Mouse (Mus musculus) T-helper 1 cell (primary cell): ENCODE measurements around the gene Lrmda.
"Not testable (repeated sequence)": the region's sequence is repeated elsewhere in the genome, so short reads cannot be mapped to it uniquely, and the experiment has no call there.

Experiments used
- in situ Hi-C: fragments of 300-600 bp; cut with MboI, MseI; formaldehyde crosslinking; loops from one replicate; pipeline ENCODE4 v1.15.1; 2025; ENCODE audit warnings: high pct_unique_total_duplicates

Lrmda gene

DNA sequence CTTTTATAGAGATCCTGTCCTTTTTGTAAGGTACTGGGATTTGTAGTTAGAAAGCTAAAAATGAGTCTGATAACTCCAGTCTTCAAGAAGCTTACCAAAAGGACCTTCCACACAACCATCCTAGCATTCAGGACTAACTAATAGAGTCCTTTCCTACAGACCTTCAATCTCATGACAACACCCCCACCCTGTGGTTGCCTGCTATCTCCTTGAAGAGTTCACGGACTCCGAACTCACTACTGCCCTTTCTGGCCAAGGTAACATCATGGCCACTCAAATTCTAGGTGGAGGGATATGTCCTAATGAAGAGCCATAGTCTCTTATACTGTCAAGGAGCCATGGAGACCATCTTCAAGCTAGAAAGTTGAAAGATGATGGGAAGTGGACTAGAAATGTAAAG lies 762.2 kb downstream of the Lrmda start:
- in situ Hi-C loops, result no loop called here

DNA sequence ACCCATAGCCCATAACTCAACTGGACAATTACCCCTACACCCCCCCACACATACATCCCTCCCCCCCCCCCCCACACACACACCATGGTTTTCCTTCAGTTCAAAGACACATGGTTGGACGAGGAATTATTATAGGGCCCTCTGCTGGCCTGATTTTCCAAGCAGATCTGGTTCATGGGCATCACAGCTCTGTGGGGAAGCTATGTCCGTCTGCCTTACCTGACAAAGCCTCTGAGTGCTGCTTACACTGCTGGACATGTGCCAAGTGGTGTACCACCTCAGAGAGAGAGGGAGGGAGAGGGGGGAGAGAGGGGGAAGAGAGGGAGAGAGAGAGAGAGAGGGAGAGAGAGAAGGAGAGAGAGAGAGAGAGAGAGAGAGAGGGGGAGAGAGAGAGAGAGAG lies 762.9 kb downstream of the Lrmda start:
- in situ Hi-C loops, result no loop called here

DNA sequence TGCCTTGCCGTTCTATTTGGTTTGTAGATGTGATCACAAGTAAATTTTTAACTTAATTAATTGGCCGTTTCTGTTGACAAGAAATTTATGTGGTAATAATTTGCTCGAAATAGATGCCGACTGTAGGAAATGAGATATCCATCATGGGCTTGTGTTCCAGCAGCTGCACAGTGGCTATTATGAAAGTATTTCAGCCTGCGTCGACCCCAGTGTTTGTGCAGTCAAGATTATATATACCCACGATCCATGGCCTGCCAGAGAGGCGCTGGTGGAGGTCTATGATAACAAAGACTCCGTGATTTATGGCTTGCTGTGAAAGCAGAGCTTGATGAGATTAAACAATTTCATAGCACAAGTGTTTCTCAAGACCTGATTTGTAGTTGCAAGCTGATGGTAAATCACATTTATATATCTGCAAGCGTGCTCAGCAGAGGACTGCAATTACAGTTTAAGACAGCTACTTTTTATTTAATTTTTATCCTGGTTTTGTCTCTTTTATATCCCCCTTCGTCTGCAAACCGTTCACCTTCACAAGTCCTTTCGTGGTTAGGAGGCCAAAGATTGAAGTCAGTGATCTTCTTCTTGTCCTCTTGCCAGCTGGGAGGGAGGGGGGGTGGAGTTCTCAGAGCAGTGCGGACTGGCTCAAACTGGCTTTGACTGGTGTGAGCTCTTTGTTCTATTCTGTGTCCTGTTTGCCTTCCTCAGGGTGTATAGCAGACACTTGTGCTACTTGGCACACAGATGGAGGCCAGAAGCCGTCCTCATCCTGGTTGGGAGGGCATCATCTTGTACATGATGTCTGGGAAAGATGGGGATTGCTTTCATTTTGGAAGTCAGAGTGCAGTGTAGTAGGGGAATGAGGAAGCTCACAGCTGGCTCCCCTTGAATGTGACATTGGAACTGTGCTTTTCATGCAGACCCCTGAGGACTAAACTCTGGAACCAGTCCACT lies 764.0 kb downstream of the Lrmda start:
- in situ Hi-C loops, result no loop called here

DNA sequence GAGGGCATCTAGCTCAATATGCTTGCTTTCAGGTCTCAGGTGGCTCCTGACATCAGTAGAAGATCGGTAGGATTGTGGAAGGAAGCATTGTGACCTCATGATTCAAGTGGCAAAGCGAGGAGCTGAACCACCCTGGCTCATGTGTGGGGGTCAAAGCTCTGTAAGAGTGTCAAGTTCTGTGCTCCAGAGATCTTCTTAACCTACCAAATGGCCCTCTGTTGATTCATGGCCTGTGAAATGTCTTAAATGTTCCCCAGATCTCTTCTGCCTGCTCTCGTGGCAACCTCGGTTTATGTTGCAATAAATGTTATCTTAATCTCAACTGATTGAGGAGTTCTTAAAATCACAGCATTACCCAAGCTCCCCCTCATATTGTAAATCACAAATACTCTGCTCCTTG lies 780.5 kb downstream of the Lrmda start:
- in situ Hi-C loops, result no loop called here

DNA sequence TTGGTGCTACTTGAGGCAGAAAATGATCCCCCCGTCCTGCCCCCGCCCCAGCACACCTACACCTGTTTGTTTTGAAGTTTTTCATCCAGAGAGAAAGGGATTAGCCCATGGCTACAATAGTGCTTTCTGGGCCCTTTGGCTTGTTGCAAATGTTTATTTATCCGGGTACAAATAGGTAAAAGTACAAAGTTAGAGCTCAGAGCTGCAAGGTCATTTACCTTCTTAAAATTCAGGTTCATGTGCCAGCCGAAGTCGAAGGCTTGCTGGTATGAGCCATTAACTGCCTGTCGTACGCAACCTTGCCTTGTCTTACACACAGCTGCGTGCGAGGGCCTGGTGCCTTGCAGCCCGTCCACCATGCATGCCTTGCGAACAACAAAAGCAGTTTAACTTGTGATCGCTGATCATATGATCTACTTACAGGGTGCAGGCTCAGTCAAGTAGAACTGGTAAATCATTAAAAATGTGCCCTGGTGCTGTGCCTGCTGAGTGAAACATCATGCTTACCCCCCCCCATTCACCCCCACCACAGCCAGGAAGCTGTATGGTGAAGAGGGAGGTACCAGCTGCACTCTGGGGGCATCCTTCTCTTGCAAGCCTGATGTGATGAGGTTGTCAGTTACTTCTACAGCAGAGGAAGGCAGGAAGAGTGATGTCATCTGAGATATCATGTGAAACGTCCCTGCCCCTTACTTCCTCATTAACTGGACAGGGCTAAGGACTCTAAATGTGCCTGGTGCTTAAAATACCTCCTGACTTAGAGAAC lies 781.5 kb downstream of the Lrmda start:
- in situ Hi-C loops, result no loop called here

DNA sequence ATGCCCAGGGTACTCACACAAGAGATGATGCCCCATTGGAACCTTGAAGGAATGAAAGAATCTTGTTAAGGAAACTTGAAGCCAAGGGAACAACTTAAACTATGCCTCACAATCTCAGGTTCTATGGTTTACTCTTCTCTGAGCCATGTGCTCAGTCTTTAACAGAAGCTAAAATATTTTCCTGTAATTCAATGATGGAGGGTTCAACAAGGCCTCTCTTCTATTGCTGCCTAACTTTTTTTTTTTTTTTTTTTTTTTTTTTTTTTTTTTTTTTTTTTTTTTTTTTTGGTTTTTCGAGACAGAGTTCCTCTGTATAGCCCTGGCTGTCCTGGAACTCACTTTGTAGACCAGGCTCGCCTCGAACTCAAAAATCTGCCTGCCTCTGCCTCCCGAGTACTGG lies 782.2 kb downstream of the Lrmda start:
- in situ Hi-C loops, result not testable (repeated sequence)

DNA sequence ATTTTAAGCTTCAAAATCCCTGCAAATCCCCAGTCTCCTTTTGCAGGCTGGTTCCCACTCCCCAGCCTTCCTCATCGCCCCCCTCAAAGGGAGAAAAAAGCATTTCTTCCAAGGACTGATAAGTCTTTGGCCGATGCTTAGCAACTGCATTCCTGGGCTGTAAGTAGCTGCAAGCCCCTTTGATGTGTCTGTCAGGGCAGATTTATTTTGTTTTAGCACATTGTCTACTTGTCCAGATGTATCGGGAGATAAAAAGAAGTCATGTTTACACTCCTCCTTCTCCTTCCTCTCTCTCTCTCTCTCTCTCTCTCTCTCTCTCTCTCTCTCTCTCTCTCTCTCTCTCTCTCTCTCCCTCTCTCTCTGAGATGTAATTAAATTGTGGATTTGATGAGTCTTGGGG lies 787.8 kb downstream of the Lrmda start:
- in situ Hi-C loops, result no loop called here

DNA sequence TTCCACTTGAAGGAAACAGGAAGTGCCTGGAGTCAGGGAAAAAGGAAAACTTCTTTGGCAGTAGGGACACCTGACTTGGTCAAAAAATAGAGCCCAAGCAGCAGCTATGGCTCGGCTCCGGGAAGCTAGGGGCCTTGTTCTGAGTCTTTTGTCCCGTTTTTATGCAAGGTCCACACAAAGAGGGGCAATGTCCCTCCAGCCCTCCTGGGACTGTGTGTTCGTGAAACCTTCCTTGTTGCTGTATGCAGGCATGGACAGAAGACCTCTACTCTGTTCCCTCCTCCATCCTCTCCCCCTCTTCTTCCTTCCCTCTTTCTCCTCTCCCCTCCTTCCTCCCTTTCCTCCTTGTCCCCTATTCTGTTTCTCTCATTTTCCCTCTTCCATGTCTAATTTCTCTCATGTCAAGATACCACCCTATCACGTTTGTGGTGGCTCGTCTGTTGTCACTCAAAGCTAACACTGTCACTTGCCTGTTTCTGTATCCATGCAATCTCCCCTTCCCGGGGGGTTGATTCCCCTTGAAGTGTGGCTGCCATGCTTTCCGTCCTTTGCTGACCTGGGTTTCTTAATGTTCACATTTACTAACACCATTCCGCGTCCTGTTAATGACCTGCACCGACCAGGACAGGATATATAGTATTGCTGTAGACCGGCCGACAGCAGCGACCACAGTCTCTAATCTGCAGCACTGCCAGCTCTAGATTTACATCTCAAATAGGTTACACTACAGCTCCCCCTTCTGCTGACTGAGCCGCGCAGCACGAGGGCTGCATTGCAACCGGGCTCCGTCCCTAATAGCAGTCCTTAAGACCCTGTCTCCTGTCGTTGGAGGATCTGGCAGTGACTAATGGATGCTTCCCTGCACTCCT lies 788.4 kb downstream of the Lrmda start:
- in situ Hi-C loops, result no loop called here

DNA sequence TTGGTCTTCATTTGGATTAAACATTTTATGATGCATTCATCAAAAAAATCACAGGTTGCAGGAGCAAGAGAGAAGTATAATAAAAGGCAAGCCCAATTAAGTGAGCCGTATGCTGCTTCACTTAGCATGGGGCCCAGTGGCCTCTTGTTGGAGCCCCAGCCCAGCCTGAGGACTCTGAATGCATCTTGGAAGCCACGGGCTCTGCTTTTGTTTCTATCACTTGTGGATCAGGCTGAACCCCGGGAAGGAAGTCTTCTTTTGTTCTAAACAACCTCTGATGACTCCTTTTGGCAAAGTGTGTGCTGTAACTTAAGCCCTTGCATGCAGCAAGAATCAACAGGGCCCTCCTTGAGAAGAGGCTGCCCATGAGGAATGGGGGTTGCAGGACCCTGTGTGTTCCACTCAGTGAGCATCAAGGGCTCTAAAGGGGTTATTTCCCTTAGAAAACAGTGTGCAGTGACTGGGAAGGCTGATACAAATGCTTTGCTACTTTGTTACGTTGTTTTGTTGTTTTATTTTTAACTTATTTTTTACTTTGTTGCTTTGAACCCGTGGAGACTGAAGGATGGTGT lies 789.2 kb downstream of the Lrmda start:
- in situ Hi-C loops, result no loop called here

DNA sequence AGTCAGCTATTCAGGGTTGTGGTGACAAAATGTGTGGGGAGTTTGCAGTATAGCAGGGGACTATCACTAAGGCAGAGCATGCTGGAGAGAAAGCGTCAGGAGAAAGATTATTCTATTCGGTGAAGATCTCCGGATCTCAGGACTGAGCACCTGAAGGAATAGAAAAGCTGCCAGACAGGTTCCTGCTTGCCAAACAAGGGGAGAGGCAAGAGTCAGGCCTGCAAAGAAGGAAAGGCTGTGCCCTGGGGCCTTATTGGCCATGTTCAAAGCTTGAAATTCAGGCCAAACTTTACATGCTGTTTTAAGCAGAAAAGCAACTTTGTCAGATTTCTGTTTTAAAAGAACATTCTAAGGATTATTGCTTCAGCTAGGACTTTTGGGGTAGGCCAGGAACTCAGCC lies 789.7 kb downstream of the Lrmda start:
- in situ Hi-C loops, result no loop called here

DNA sequence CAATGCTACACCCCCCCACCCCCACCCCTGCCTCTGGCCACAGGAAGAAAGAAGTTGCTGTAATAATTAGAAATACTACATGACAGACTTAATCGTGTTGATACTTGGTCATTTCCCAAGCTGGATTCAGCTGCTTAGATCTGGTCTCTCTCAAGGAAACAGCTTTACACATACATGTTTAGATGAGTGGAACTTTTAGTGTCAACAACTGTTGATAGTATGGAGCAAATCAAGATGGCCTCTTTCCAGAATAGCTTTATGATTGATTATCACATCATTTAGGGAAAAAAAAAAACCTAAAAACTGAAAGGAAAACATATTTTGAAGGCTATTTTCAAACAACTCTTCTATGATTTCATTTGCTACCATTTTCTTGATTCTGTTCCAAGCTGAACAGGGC lies 791.0 kb downstream of the Lrmda start:
- in situ Hi-C loops, result no loop called here

DNA sequence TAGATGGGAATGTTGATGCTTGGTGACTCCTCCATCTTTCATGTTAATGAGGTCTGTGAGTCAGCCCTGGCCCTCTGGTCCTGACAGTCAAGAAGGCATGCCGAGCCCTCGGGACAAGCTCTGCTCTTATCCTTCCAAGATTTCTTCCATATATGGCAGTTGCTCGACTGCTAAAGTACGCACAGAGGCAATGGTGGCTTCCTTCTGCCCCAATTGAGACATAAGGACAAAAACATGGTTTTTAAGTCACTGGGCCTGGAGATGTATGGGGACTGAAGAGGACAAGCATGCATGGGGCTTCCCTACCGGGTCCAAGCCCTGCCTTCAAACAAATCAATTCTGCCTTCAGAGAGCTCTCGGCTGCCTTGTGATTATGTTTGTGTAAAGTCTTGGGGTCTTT lies 793.3 kb downstream of the Lrmda start:
- in situ Hi-C loops, result no loop called here

DNA sequence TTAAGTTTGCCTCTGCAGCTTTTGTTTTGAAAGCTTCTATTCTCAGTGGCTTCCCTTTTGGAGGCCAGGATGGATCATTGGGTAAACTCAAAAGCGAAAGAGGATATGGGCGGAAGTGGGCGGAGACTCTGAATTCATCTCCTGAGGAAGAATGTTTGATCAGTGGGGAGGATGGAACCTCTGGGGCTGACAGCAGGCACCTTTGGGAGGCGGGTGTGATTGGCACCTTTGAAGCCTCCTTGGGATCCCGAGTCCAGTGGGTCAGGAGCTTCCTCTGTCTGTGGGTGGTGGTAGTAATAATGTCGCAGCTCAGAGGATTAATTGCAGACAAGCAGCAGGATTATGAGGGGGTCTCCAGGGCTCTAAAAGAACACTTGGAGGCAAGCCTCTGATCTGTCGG lies 793.9 kb downstream of the Lrmda start:
- in situ Hi-C loops, result no loop called here

DNA sequence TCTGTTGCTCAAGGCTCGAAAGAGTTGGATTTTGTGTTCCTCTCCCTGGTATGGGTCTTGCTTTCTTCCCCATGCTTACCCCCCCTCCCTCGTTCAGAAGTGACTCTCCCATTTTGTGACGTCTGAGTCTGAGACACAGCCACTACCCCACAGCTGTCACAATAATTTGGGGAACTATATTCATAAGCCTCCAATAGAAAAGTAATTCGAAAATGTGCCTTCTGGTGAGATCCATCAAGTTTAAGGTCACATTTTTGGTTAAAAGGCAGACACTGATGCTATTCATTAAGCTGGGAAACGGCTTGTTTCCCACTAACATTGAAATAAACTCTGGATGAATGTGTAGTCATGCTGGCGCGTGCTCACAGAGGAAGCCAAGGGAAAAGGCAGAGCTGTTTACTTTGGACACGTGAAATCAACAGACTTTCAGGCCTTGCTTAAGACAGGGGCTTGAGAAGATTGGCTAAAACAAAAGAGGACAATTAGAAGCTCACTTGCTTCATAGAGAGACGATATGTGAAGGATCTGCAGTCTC lies 795.4 kb downstream of the Lrmda start:
- in situ Hi-C loops, result no loop called here

DNA sequence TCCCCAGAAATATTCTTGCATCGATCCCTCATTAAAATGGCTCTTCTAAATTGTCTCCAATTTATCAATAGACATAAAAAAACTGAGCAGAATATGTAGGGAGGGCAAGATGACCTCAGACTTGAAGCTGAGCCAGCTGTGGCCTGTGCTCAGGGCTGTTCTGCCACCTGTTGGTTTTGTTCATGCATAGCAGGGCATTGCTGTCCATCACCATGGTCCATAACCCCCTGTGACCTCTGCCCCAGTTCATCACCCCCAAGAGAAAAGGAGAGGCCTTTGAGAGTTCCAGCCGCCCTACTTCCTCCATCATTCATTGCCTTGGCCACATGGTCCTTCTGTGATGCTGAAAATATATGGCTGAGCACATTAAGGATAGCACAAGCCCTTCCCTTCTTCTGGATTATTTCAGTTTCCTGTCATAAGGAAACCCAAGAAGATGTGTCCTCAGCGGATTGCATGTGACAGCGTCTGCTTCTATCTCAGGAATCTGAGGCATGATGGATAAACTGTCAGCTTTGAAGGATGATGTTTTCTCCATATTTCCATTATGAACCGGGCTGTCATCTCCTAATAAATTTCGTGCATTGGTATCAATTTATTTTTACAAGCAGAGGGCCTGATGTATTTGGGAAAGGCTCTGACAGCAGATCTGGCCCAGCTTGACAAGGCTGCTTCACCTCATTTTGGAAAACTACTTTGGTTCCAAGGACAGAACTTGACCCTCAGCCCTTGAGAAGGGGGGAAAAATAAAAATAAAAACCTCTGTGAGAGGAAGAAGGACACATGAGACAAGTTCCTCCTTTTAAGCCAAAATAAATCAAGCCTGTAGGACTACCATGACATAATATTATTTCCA lies 798.1 kb downstream of the Lrmda start:
- in situ Hi-C loops, result no loop called here

DNA sequence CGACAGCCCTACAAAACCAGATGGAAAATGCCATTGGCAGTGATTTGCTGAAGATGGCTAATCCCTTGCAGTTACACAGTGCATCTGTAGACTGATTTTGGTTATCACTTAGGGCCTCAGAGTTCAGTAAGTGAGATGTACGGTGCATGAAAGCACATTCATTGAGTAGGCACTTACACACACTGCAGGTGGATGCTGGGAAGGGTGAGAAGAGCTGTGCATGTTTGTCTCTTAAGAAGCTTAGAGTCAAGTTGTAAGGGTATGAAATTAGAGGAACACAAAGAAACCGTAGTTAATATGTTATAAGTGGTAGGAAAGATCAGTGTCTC lies 798.7 kb downstream of the Lrmda start:
- in situ Hi-C loops, result no loop called here

DNA sequence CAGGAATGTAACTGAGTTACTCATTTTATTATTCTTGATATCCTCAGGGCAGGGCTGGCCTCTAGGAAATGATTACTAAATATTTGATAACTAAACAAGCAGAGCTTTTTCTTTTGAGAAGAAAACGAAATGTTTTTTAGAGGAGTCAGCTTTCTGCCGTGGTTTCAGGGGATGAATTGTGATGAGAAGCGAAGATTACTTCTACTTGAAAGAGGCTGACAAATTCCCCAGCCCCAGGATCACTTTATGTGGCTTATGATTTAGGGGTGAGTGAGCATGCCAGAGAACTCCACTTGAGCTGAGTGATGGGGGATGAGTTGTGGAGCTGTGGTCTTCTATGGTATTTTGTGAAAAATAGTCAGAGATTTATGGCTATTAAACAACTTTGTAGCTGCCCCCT lies 803.4 kb downstream of the Lrmda start:
- in situ Hi-C loops, result no loop called here

DNA sequence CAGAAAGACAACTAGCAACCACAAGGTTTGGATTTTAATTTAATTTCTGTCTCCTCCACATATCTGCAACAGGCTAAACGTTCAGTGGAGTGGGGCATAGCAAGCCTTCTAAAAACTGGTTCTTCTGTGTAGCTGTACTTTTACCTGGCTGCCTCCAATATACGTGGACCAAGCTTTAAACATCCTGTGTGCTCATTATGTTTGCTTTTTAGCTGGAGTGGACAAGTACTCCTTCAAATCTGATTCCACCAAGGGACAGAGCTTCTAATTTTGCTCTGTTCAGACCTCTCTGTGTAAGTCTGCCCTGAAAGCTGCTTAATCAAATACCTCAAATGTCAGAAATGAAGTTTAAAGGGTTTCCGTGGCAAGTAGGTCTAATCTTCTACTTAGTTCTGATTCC lies 807.3 kb downstream of the Lrmda start:
- in situ Hi-C loops, result loop anchor here (25.0 kb wide), 1 partner anchor 1115 kb away; the partner anchor contains the start of gene Dupd1

DNA sequence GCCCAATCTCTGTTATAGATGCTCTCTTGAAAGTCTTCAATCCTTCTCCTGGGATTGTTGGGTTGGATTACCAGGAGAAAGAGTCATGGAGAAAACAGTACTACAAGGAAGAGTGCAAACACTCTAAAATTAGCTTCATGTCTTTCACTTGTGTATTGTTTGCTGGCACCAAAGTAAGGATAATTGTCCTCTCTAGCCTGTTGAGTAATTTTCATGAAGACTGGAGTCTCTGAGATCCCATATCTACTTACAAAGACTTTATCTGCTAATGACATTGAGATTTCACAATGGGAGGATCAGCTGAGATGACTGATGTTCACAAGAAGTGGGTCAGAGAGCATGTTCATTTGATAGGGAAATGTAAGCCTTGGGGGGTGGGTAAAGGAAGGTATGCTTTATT lies 817.5 kb downstream of the Lrmda start:
- in situ Hi-C loops, result loop anchor here (25.0 kb wide), 1 partner anchor 1125 kb away; the partner anchor contains the start of gene Dupd1

DNA sequence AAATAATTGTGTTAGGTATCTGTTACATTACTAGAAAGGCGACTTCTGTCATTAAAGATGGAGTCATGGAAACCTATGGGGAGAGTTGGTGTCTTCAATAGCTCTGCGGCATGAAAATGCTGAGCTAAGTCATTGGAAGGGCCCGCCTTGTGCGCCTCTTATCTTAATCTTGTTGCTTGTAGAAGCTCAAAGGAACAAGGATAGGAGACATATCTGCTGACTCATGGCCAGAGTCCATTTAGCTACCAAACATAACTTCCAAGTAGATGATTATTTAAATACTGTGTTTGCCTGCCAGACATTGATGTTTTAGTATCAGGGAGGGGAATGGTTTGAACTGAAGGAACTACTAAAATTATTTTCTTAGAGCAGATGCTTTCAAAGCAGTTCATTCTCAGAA lies 821.6 kb downstream of the Lrmda start:
- in situ Hi-C loops, result loop anchor here (25.0 kb wide), 1 partner anchor 1129 kb away; the partner anchor contains the start of gene Dupd1
